Mouse (Mus musculus): ENCODE data around the gene Arrdc4. TPM values are rescaled to one million over a fixed set of nuclear protein-coding genes. Genes with fewer than 3 reads are reported as not detected.

The Arrdc4 gene
- total and polyA plus RNA-seq, 3 experiments: not detected

DNA sequence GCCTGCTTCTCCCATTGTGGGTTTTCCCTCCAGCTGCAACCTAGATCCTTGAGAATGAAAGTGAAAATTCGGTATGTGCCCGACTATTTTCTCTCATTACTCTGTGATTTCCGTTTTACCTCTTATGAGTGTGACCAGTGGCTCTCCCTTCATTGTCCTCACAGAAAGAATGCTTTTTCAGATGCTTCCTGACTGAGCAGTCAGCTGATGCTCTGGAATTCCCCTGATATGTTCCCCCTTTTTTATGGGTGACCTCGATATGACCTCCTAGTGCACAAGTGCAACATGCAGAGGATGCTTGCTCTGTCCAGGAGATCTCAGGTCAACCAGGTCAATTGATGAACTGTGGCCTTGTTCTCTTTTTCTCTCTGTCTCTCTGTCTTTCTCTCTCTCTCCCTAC lies 56.3 kb downstream of the Arrdc4 start:
- dilution Hi-C loops (cut with MboI; ENCODE audit: extremely low pct_ligation_motif_present, extremely low pct_unique_long_range_greater_than_20kb, low sequenced_read_pairs) (no loop called here), in situ Hi-C loops (cut with MboI; ENCODE audit: low pct_ligation_motif_present, low pct_unique_long_range_greater_than_20kb, low sequenced_read_pairs) (no loop called here)
- H3K9me3 ChIP-seq (replicated peaks; ENCODE audit: low read length): peaks cover 64% of the 10 kb centered on the region
- H3K27ac ChIP-seq (ENCODE audit: insufficient read depth, low read depth): no peak overlapping the region
- no peaks in the 10 kb centered on the region for H3K4me1 ChIP-seq (ENCODE audit: control insufficient read depth in 1 of 2, insufficient read depth in 2 of 2)
- H3K9ac ChIP-seq (ENCODE audit: insufficient read depth, low read depth): no peak overlapping the region
- H3K4me3 ChIP-seq (replicated peaks in 1 of 3; ENCODE audit: low read depth in 2 of 3, low read length in 2 of 3, poor library complexity in 1 of 3): no peak overlapping the region
- no peak for DNase-seq (ENCODE audit: extremely low read depth)
- no peaks in the 10 kb centered on the region for H3K79me2 ChIP-seq (replicated peaks; ENCODE audit: control insufficient read depth, extremely low read depth, insufficient read depth, poor library complexity, severe bottlenecking)
- no peaks in the 10 kb centered on the region for H3K27me3 ChIP-seq (replicated peaks)
- no peaks in the 10 kb centered on the region for H3K36me3 ChIP-seq (replicated peaks in 1 of 2; ENCODE audit: control insufficient read depth in 1 of 2, insufficient read depth in 1 of 2, low read length in 1 of 2)
- H3K4me2 ChIP-seq (ENCODE audit: insufficient read depth, low read depth, poor library complexity, severe bottlenecking): no peak overlapping the region
- TF ChIP-seq SIN3A (IDR thresholded peaks at IDR 0.05; ENCODE audit: low read length) (no peak), BHLHE40 (IDR thresholded peaks at IDR 0.05; ENCODE audit: low read depth, low read length) (no peak), USF1 (IDR thresholded peaks at IDR 0.05; ENCODE audit: low read depth, low read length) (no peak), CTCF (conservative IDR thresholded peaks at IDR 0.05 in 1 of 2, IDR thresholded peaks at IDR 0.05 in 1 of 2; ENCODE audit: low read depth in 2 of 2, low read length in 2 of 2) (no peak), HCFC1 (IDR thresholded peaks at IDR 0.05; ENCODE audit: low read depth, low read length) (no peak), MXI1 (IDR thresholded peaks at IDR 0.05; ENCODE audit: low read depth, low read length) (no peak), MAX (IDR thresholded peaks at IDR 0.05; ENCODE audit: low read length) (no peak), POLR2AphosphoS2 (IDR thresholded peaks at IDR 0.05; ENCODE audit: low read depth, low read length) (no peak), ETS1 (conservative IDR thresholded peaks at IDR 0.05; ENCODE audit: low read depth, low read length) (no peak), PAX5 (IDR thresholded peaks at IDR 0.05; ENCODE audit: low read length) (no peak), CHD2 (IDR thresholded peaks at IDR 0.05; ENCODE audit: low read length) (no peak), USF2 (conservative IDR thresholded peaks at IDR 0.05; ENCODE audit: low read depth, low read length) (no peak), NELFE (IDR thresholded peaks at IDR 0.05; ENCODE audit: low read depth, low read length) (no peak), ELF1 (IDR thresholded peaks at IDR 0.05; ENCODE audit: low read depth, low read length) (no peak), TBP (conservative IDR thresholded peaks at IDR 0.05; ENCODE audit: low read depth, low read length) (no peak), RCOR1 (conservative IDR thresholded peaks at IDR 0.05; ENCODE audit: low read depth, low read length) (no peak)

DNA sequence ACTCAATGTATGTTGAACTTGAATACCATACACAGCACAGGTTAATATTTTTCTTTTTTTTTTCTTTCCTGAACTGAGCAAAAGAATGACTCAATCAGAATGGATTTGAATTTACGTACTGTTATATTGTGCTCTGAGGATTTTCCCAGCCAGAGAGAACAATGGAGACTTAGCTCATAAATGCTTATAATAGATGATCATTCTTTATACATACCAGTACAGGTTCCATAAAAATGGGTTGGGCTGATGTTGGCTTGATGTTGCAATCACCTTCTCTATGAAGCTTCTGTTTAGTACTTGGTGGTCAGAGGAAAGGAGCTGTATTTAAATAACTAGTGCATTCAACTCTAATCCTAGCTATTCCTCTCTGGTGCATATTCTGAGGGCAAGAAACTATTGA lies 57.6 kb downstream of the Arrdc4 start:
- H3K9me3 ChIP-seq (replicated peaks; ENCODE audit: low read length): peaks cover 53% of the 10 kb centered on the region
- H3K27me3 ChIP-seq (replicated peaks): no peaks in the 10 kb centered on the region
- DNase-seq (ENCODE audit: extremely low read depth): no peak
- in situ Hi-C loops (cut with MboI; ENCODE audit: low pct_ligation_motif_present, low pct_unique_long_range_greater_than_20kb, low sequenced_read_pairs) (no loop called here), dilution Hi-C loops (cut with MboI; ENCODE audit: extremely low pct_ligation_motif_present, extremely low pct_unique_long_range_greater_than_20kb, low sequenced_read_pairs) (no loop called here)
- H3K4me3 ChIP-seq (replicated peaks in 1 of 3; ENCODE audit: low read depth in 2 of 3, low read length in 2 of 3, poor library complexity in 1 of 3): no peak overlapping the region
- H3K9ac ChIP-seq (ENCODE audit: insufficient read depth, low read depth): no peak overlapping the region
- no peaks in the 10 kb centered on the region for H3K36me3 ChIP-seq (replicated peaks in 1 of 2; ENCODE audit: control insufficient read depth in 1 of 2, insufficient read depth in 1 of 2, low read length in 1 of 2)
- no peaks in the 10 kb centered on the region for H3K79me2 ChIP-seq (replicated peaks; ENCODE audit: control insufficient read depth, extremely low read depth, insufficient read depth, poor library complexity, severe bottlenecking)
- no peak for TF ChIP-seq ELF1 (IDR thresholded peaks at IDR 0.05; ENCODE audit: low read depth, low read length)
- TF ChIP-seq PAX5 (IDR thresholded peaks at IDR 0.05; ENCODE audit: low read length): no peak
- TF ChIP-seq HCFC1 (IDR thresholded peaks at IDR 0.05; ENCODE audit: low read depth, low read length): no peak
- no peak for TF ChIP-seq MAZ (IDR thresholded peaks at IDR 0.05; ENCODE audit: low read depth, low read length)
- no peak for TF ChIP-seq CHD1 (IDR thresholded peaks at IDR 0.05; ENCODE audit: low read depth, low read length)
- TF ChIP-seq TBP (conservative IDR thresholded peaks at IDR 0.05; ENCODE audit: low read depth, low read length): no peak
- TF ChIP-seq POLR2AphosphoS2 (IDR thresholded peaks at IDR 0.05; ENCODE audit: low read depth, low read length): no peak
- no peak for TF ChIP-seq ZNF384 (IDR thresholded peaks at IDR 0.05; ENCODE audit: low read depth, low read length)
- TF ChIP-seq RAD21 (IDR thresholded peaks at IDR 0.05; ENCODE audit: low read depth, low read length): no peak
- no peak for TF ChIP-seq USF2 (conservative IDR thresholded peaks at IDR 0.05; ENCODE audit: low read depth, low read length)
- H3K4me1 ChIP-seq (ENCODE audit: control insufficient read depth in 1 of 2, insufficient read depth in 2 of 2): no peaks in the 10 kb centered on the region
- no peak overlapping the region for H3K4me2 ChIP-seq (ENCODE audit: insufficient read depth, low read depth, poor library complexity, severe bottlenecking)
- H3K27ac ChIP-seq (ENCODE audit: insufficient read depth, low read depth): no peak overlapping the region

Data from CH12.LX (cell line).